8 mouse cellular contexts compared by ENCODE assay signal in genomic region chr4:133090720-133091458, GRCm38 (mm10). TPM values are rescaled to one million over a fixed set of nuclear protein-coding genes. Genes with fewer than 3 reads are reported as not detected.
DNase-seq lines count a peak whose midpoint lies in the region; ATAC-seq and TF ChIP-seq lines count a peak whose summit lies in the region.
"Had no signal": no experiment of that assay in that cellular context is flagged by ENCODE, and none has a peak within 500 bp of the region (broad histone marks: within the 10 kb centered on the region; RNA-seq: fewer than 3 reads in every experiment).

No protein-coding gene starts in this region.

- H3K4me2 ChIP-seq in embryonic facial prominence, embryonic 14.5 days (ENCODE audit: low read depth, low read length): peak overlapping the region; percentile 39
- peak overlapping the region; percentile 36 for H3K4me2 ChIP-seq in limb, embryonic 14.5 days (replicated peaks; ENCODE audit: low read depth, low read length, severe bottlenecking)
- peak overlapping the region; percentile 5 for H3K4me2 ChIP-seq in neural tube, embryonic 12.5 days (replicated peaks)

- H3K9ac ChIP-seq in embryonic facial prominence, embryonic 14.5 days (ENCODE audit: low read depth, low read length): peak overlapping the region; percentile 30
- peak overlapping the region; percentile 17; the same call in 1 of the 2 replicates for H3K9ac ChIP-seq in limb, embryonic 14.5 days (ENCODE audit: low read depth, low read length, severe bottlenecking)
- peak overlapping the region; percentile 18 for H3K9ac ChIP-seq in neural tube, embryonic 12.5 days

- peak overlapping the region; percentile 92 for H3K27ac ChIP-seq in embryonic facial prominence, embryonic 14.5 days (replicated peaks; ENCODE audit: low read depth, low read length)
- H3K27ac ChIP-seq in limb, embryonic 14.5 days (replicated peaks; ENCODE audit: low read depth, low read length): peak overlapping the region; percentile 89
- peak overlapping the region; percentile 59; the same call in 1 of the 2 replicates for H3K27ac ChIP-seq in neural tube, embryonic 12.5 days

- peak overlapping the region; percentile 63 for H3K4me3 ChIP-seq in megakaryocyte, embryonic 14.5 days (replicated peaks)
- H3K4me3 ChIP-seq in embryonic facial prominence, embryonic 14.5 days (ENCODE audit: low read depth, low read length): 0 out of 2 replicates have a peak overlapping the region, but pooled peaks have one; percentile 1
- no peak overlapping the region for H3K4me3 ChIP-seq in limb, embryonic 14.5 days (replicated peaks; ENCODE audit: low read length)
- no peak overlapping the region for H3K4me3 ChIP-seq in neural tube, embryonic 12.5 days
- H3K4me3 ChIP-seq: myocyte had no signal

- peak; percentile 95 for DNase-seq in embryonic facial prominence, embryonic 14.5 days (ENCODE audit: low spot score)
- peak; percentile 73 for DNase-seq in heart, postnatal 4 days
- DNase-seq in limb, embryonic 14.5 days (ENCODE audit: low spot score): peak; percentile 86
- DNase-seq in spleen, adult 12 weeks (ENCODE audit: low spot score): no peak

- no peaks in the 10 kb centered on the region for H3K36me3 ChIP-seq in megakaryocyte, embryonic 14.5 days (replicated peaks; ENCODE audit: low read length)
- H3K36me3 ChIP-seq in embryonic facial prominence, embryonic 14.5 days (ENCODE audit: control insufficient read depth, insufficient read depth, low read length): no peaks in the 10 kb centered on the region
- no peaks in the 10 kb centered on the region for H3K36me3 ChIP-seq in limb, embryonic 14.5 days (ENCODE audit: control insufficient read depth, insufficient read depth, low read length)
- no peaks in the 10 kb centered on the region for H3K36me3 ChIP-seq in neural tube, embryonic 12.5 days

- H3K27me3 ChIP-seq in megakaryocyte, embryonic 14.5 days (replicated peaks): peaks cover 68% of the 10 kb centered on the region
- H3K27me3 ChIP-seq in embryonic facial prominence, embryonic 14.5 days (replicated peaks; ENCODE audit: control insufficient read depth, insufficient read depth, low read length): no peaks in the 10 kb centered on the region
- no peaks in the 10 kb centered on the region for H3K27me3 ChIP-seq in limb, embryonic 14.5 days (ENCODE audit: control insufficient read depth, insufficient read depth, low read length)
- peaks cover 3% of the 10 kb centered on the region; the same call in 1 of the 2 replicates for H3K27me3 ChIP-seq in neural tube, embryonic 12.5 days (replicated peaks)

- peaks cover 82% of the 10 kb centered on the region for H3K4me1 ChIP-seq in megakaryocyte, embryonic 14.5 days
- H3K4me1 ChIP-seq in embryonic facial prominence, embryonic 14.5 days (ENCODE audit: control insufficient read depth, insufficient read depth, low read length): peaks cover 75% of the 10 kb centered on the region
- peaks cover 76% of the 10 kb centered on the region for H3K4me1 ChIP-seq in limb, embryonic 14.5 days (ENCODE audit: control insufficient read depth, insufficient read depth, low read length)
- peaks cover 71% of the 10 kb centered on the region for H3K4me1 ChIP-seq in neural tube, embryonic 12.5 days

- H3K9me3 ChIP-seq in megakaryocyte, embryonic 14.5 days: no peaks in the 10 kb centered on the region
- no peaks in the 10 kb centered on the region for H3K9me3 ChIP-seq in embryonic facial prominence, embryonic 14.5 days (ENCODE audit: control insufficient read depth, low read length)
- no peaks in the 10 kb centered on the region for H3K9me3 ChIP-seq in limb, embryonic 14.5 days (ENCODE audit: control insufficient read depth, low read length)
- H3K9me3 ChIP-seq in neural tube, embryonic 12.5 days: no peaks in the 10 kb centered on the region

- 3% methylated on average over 14 of the region's 18 CpGs for WGBS in embryonic facial prominence, embryonic 14.5 days
- WGBS in limb, embryonic 14.5 days: 6% methylated on average over 16 of the region's 18 CpGs
- 45% methylated on average over 18 of the region's 18 CpGs for WGBS in neural tube, embryonic 12.5 days

- no peak for TF ChIP-seq POLR2A in limb, embryonic 14.5 days (IDR thresholded peaks at IDR 0.05; ENCODE audit: borderline replicate concordance, extremely low read depth, insufficient read depth, insufficient read length)

- no peak for ATAC-seq in megakaryocyte, adult 5-6 weeks (ENCODE audit: poor library complexity, severe bottlenecking)
- peak; percentile 66 for ATAC-seq in embryonic facial prominence, embryonic 14.5 days (ENCODE audit: low read depth)
- ATAC-seq in limb, embryonic 14.5 days (ENCODE audit: low FRiP score, low read depth): peak; percentile 69
- no peak for ATAC-seq in neural tube, embryonic 12.5 days (ENCODE audit: low FRiP score, low read depth)

RNA-seq across cellular contexts. Expression of gene Wasf2, which starts 39.4 kb away (rescaled TPM):
- polyA plus RNA-seq in megakaryocyte, embryonic 14.5 days (2012; ENCODE audit: insufficient read depth, low replicate concordance): 43.7 and 76.2 TPM in 2 replicates
- 226 and 236 TPM in 2 replicates for total RNA-seq in megakaryocyte, adult 5-6 weeks (2015)
- 56.9 and 75.4 TPM in 2 replicates for total RNA-seq in megakaryocyte, adult 5-6 weeks (2017)
- polyA plus RNA-seq in embryonic facial prominence, embryonic 14.5 days (2014; fragmentation: Nextera tagmentation; extraction: Ambion mirVana): 83.4 and 92.4 TPM in 2 replicates
- 100 to 1,000 TPM; 141 to 149 TPM for total RNA-seq in heart, postnatal 4 days (2021)
- polyA plus RNA-seq in limb, embryonic 14.5 days (2012; rRNA removed): 62.0 and 70.9 TPM in 2 replicates
- 92.2 and 96.6 TPM in 2 replicates for polyA plus RNA-seq in limb, embryonic 14.5 days (2014; fragmentation: Nextera tagmentation; extraction: Ambion mirVana)
- 30.5 and 48.9 TPM in 2 replicates for polyA plus RNA-seq in neural tube, embryonic 12.5 days (2016; fragmentation: Nextera tagmentation; extraction: Ambion mirVana)

Comparison
In these comparisons a context has a peak if more than half of its experiments do, and no peak if none do; other contexts are left out.
1. H3K4me3 ChIP-seq: peak in megakaryocyte, embryonic 14.5 days (single experiment) and embryonic facial prominence, embryonic 14.5 days (single experiment); none in limb, embryonic 14.5 days (single experiment) and neural tube, embryonic 12.5 days (single experiment).
2. ATAC-seq: peak in embryonic facial prominence, embryonic 14.5 days (single experiment) and limb, embryonic 14.5 days (single experiment); none in megakaryocyte, adult 5-6 weeks (single experiment) and neural tube, embryonic 12.5 days (single experiment).
3. Peak in every context shown above with its lines, with median percentiles within 50 percentile points of each other: H3K27ac ChIP-seq, H3K4me2 ChIP-seq and H3K9ac ChIP-seq.